Mouse (Mus musculus) embryonic facial prominence, embryonic 11.5 days (tissue): ENCODE measurements at regions not wholly inside any gene's neighbourhood (a gene's known extent, or its start where the extent isn't known, plus 50 kb on each side); places are given as distances from the start of the nearest gene placed in this dataset.
A peak's percentile ranks its signal among the peaks of the same experiment; 100 is the strongest.

ENCODE experiments used
- ATAC-seq: fragments of 200-750 bp; cut with Nextera tagmentation; replicated peaks from 2 replicates; pipeline ENCODE4 v1.8.0; 2017; ENCODE audit warnings: low read depth; ENCODE audit not compliant: insufficient number of reproducible peaks, low FRiP score, low TSS enrichment
- DNase-seq: peaks from one replicate; pipeline ENCODE4 v3.0.0-alpha.2; 2015; ENCODE audit warnings: low spot score
- H3K27ac ChIP-seq: fragments of 300-500 bp; sonication (generic); replicated peaks from 2 replicates; pipeline ENCODE4 v1.5.1; 2014; ENCODE audit warnings: mild to moderate bottlenecking, low read depth, low read length, control low read depth
- H3K27me3 ChIP-seq: fragments of 300-500 bp; sonication (generic); 2 replicates; pipeline ENCODE4 v1.6.1; 2014; ENCODE audit warnings: mild to moderate bottlenecking, low read length, moderate library complexity, mixed read lengths; ENCODE audit not compliant: control insufficient read depth, insufficient read depth
- H3K36me3 ChIP-seq: fragments of 300-500 bp; sonication (generic); replicated peaks from 2 replicates; pipeline ENCODE4 v1.6.1; 2014; ENCODE audit warnings: low read depth, mild to moderate bottlenecking, low read length, moderate library complexity, mixed read lengths; ENCODE audit not compliant: control insufficient read depth, insufficient read depth
- H3K4me1 ChIP-seq: fragments of 300-500 bp; sonication (generic); 2 replicates; pipeline ENCODE4 v1.6.1; 2014; ENCODE audit warnings: low read length, mixed read lengths; ENCODE audit not compliant: control insufficient read depth, insufficient read depth
- H3K4me2 ChIP-seq: fragments of 300-500 bp; sonication (generic); 2 replicates; pipeline ENCODE4 v1.6.1; 2014; ENCODE audit warnings: low read depth, mild to moderate bottlenecking, control low read depth, low read length, moderate library complexity
- H3K4me3 ChIP-seq: fragments of 300-500 bp; sonication (generic); 2 replicates; pipeline ENCODE4 v1.5.1; 2014; ENCODE audit warnings: low read depth, low read length, control low read depth
- H3K9ac ChIP-seq: fragments of 300-500 bp; sonication (generic); replicated peaks from 2 replicates; pipeline ENCODE4 v1.6.1; 2014; ENCODE audit warnings: mild to moderate bottlenecking, control low read depth, low read length
- H3K9me3 ChIP-seq: fragments of 300-500 bp; sonication (generic); replicated peaks from 2 replicates; pipeline ENCODE4 v1.6.1; 2016; ENCODE audit warnings: mild to moderate bottlenecking, low read length, inconsistent platforms, mixed read lengths; ENCODE audit not compliant: control insufficient read depth
- WGBS: fragments of 180-500 bp; shearing (Covaris S2); extraction: QIAGEN DNeasy Blood & Tissue Kit; methylation state at CpG from one replicate; pipeline ENCODE4 v1.1.7; 2014; 5-methylcytosine and 5-hydroxymethylcytosine counted together

GRCm38 (mm10) chr12:105917388-105917963 is 92.6 kb upstream of the Vrk1 start:
- 82% methylated on average over 10 of the region's 10 CpGs for WGBS
- ATAC-seq (no peak), DNase-seq (no peak)
- H3K27ac ChIP-seq: no peak overlapping the region
- no peak overlapping the region for H3K9ac ChIP-seq
- H3K9me3 ChIP-seq: no peaks in the 10 kb centered on the region
- no peaks in the 10 kb centered on the region; the same call in 1 of the 2 replicates for H3K4me1 ChIP-seq
- no peak overlapping the region for H3K4me2 ChIP-seq
- no peaks in the 10 kb centered on the region for H3K27me3 ChIP-seq
- H3K36me3 ChIP-seq: no peaks in the 10 kb centered on the region
- H3K4me3 ChIP-seq: no peak overlapping the region

GRCm38 (mm10) chr12:105918775-105919174 is 91.3 kb upstream of the Vrk1 start:
- Histone ChIP-seq H3K4me3 (no peak overlapping the region), H3K4me2 (no peak overlapping the region), H3K4me1 (no peaks in the 10 kb centered on the region; the same call in 1 of the 2 replicates), H3K27me3 (no peaks in the 10 kb centered on the region), H3K9ac (no peak overlapping the region), H3K27ac (no peak overlapping the region), H3K36me3 (no peaks in the 10 kb centered on the region), H3K9me3 (no peaks in the 10 kb centered on the region)
- WGBS: 82% methylated on average over 12 of the region's 12 CpGs
- no peak for ATAC-seq
- no peak for DNase-seq

GRCm38 (mm10) chr12:105927210-105927609 is 82.8 kb upstream of the Vrk1 start:
- Histone ChIP-seq H3K4me2 (no peak overlapping the region), H3K36me3 (no peaks in the 10 kb centered on the region), H3K4me1 (no peaks in the 10 kb centered on the region), H3K4me3 (no peak overlapping the region), H3K9ac (no peak overlapping the region), H3K27ac (no peak overlapping the region), H3K9me3 (0 out of 2 replicates have a peak, but pooled peaks cover 3% of the 10 kb centered on the region), H3K27me3 (no peaks in the 10 kb centered on the region)
- DNase-seq: no peak
- ATAC-seq: no peak
- 97% methylated on average over 7 of the region's 7 CpGs for WGBS

- DNase-seq (no peak), ATAC-seq (0 out of 2 replicates have a peak, but pooled peaks have one; percentile 53)
- Histone ChIP-seq H3K4me2 (no peak overlapping the region), H3K9me3 (0 out of 2 replicates have a peak, but pooled peaks cover 3% of the 10 kb centered on the region), H3K36me3 (no peaks in the 10 kb centered on the region), H3K4me1 (no peaks in the 10 kb centered on the region; the same call in 1 of the 2 replicates), H3K4me3 (no peak overlapping the region), H3K9ac (no peak overlapping the region), H3K27me3 (no peaks in the 10 kb centered on the region), H3K27ac (no peak overlapping the region)
- WGBS: 15% methylated on average over 12 of the region's 12 CpGs
Observed at GRCm38 (mm10) chr12:105929456-105929921, 80.5 kb upstream of the Vrk1 start.

GRCm38 (mm10) chr12:105935441-105935880 is 74.6 kb upstream of the Vrk1 start:
- no peaks in the 10 kb centered on the region for H3K27me3 ChIP-seq
- H3K4me3 ChIP-seq: peak overlapping the region; percentile 15; the same call in 1 of the 2 replicates
- no peak overlapping the region for H3K9ac ChIP-seq
- H3K27ac ChIP-seq: no peak overlapping the region
- WGBS: 10% methylated on average over 17 of the region's 22 CpGs
- no peaks in the 10 kb centered on the region for H3K36me3 ChIP-seq
- no peaks in the 10 kb centered on the region for H3K9me3 ChIP-seq
- H3K4me2 ChIP-seq: peak overlapping the region; percentile 41
- ATAC-seq (no peak), DNase-seq (peak; percentile 61)
- no peaks in the 10 kb centered on the region; the same call in none of the 2 replicates for H3K4me1 ChIP-seq

- Histone ChIP-seq H3K4me1 (no peaks in the 10 kb centered on the region; the same call in none of the 2 replicates), H3K27ac (no peak overlapping the region), H3K9me3 (no peaks in the 10 kb centered on the region), H3K36me3 (no peaks in the 10 kb centered on the region), H3K4me2 (no peak overlapping the region), H3K4me3 (no peak overlapping the region), H3K27me3 (no peaks in the 10 kb centered on the region), H3K9ac (no peak overlapping the region)
- no peak for DNase-seq
- ATAC-seq: no peak
- 89% methylated on average over 18 of the region's 18 CpGs for WGBS
Observed at GRCm38 (mm10) chr12:105936812-105937530, 73.1 kb upstream of the Vrk1 start.

GRCm38 (mm10) chr12:105942136-105943076 is 67.6 kb upstream of the Vrk1 start:
- H3K27me3 ChIP-seq: no peaks in the 10 kb centered on the region
- 74% methylated on average over 20 of the region's 20 CpGs for WGBS
- no peak overlapping the region for H3K4me3 ChIP-seq
- H3K4me1 ChIP-seq: no peaks in the 10 kb centered on the region; the same call in 1 of the 2 replicates
- ATAC-seq (no peak), DNase-seq (no peak)
- H3K36me3 ChIP-seq: no peaks in the 10 kb centered on the region
- H3K9ac ChIP-seq: no peak overlapping the region
- no peak overlapping the region for H3K27ac ChIP-seq
- H3K4me2 ChIP-seq: no peak overlapping the region
- no peaks in the 10 kb centered on the region for H3K9me3 ChIP-seq
